Mouse (Mus musculus): ENCODE data around the gene Camta1. TPM values are rescaled to one million over a fixed set of nuclear protein-coding genes. Genes with fewer than 3 reads are reported as not detected.

Camta1 gene
- polyA plus RNA-seq, 1 experiment: 26.3 TPM

- TF ChIP-seq CTCF (IDR thresholded peaks at IDR 0.05; ENCODE audit: low read depth, low read length) (peak; percentile 50), POLR2A (IDR thresholded peaks at IDR 0.05; ENCODE audit: borderline replicate concordance, low read depth, low read length) (no peak)
- Histone ChIP-seq H3K4me1 (ENCODE audit: control insufficient read depth, insufficient read depth, low read length) (no peaks in the 10 kb centered on the region), H3K4me3 (ENCODE audit: insufficient read depth, low read length) (no peak overlapping the region), H3K27ac (ENCODE audit: insufficient read depth, low read depth, low read length) (no peak overlapping the region)
Measured at GRCm38 (mm10) chr4:150990148-150990547, 871.5 kb downstream of the Camta1 start.

GRCm38 (mm10) chr4:150980153-150980552 lies 881.5 kb downstream of the Camta1 start:
- Histone ChIP-seq H3K4me1 (ENCODE audit: control insufficient read depth, insufficient read depth, low read length) (no peaks in the 10 kb centered on the region), H3K27ac (ENCODE audit: insufficient read depth, low read depth, low read length) (no peak overlapping the region), H3K4me3 (ENCODE audit: insufficient read depth, low read length) (no peak overlapping the region)
- TF ChIP-seq POLR2A (IDR thresholded peaks at IDR 0.05; ENCODE audit: borderline replicate concordance, low read depth, low read length): no peak
- TF ChIP-seq CTCF (IDR thresholded peaks at IDR 0.05; ENCODE audit: low read depth, low read length): no peak

- TF ChIP-seq POLR2A (IDR thresholded peaks at IDR 0.05; ENCODE audit: borderline replicate concordance, low read depth, low read length): no peak
- no peak for TF ChIP-seq CTCF (IDR thresholded peaks at IDR 0.05; ENCODE audit: low read depth, low read length)
- no peak overlapping the region for H3K27ac ChIP-seq (ENCODE audit: insufficient read depth, low read depth, low read length)
- no peaks in the 10 kb centered on the region for H3K4me1 ChIP-seq (ENCODE audit: control insufficient read depth, insufficient read depth, low read length)
- H3K4me3 ChIP-seq (ENCODE audit: insufficient read depth, low read length): no peak overlapping the region
Measured at GRCm38 (mm10) chr4:150979455-150979854, 882.2 kb downstream of the Camta1 start.

GRCm38 (mm10) chr4:150978156-150978910 lies 883.3 kb downstream of the Camta1 start:
- Histone ChIP-seq H3K4me3 (ENCODE audit: insufficient read depth, low read length) (no peak overlapping the region), H3K27ac (ENCODE audit: insufficient read depth, low read depth, low read length) (no peak overlapping the region), H3K4me1 (ENCODE audit: control insufficient read depth, insufficient read depth, low read length) (no peaks in the 10 kb centered on the region)
- TF ChIP-seq CTCF (IDR thresholded peaks at IDR 0.05; ENCODE audit: low read depth, low read length) (no peak), POLR2A (IDR thresholded peaks at IDR 0.05; ENCODE audit: borderline replicate concordance, low read depth, low read length) (no peak)

- Histone ChIP-seq H3K4me1 (ENCODE audit: control insufficient read depth, insufficient read depth, low read length) (no peaks in the 10 kb centered on the region), H3K27ac (ENCODE audit: insufficient read depth, low read depth, low read length) (no peak overlapping the region), H3K4me3 (ENCODE audit: insufficient read depth, low read length) (no peak overlapping the region)
- TF ChIP-seq POLR2A (IDR thresholded peaks at IDR 0.05; ENCODE audit: borderline replicate concordance, low read depth, low read length): no peak
- TF ChIP-seq CTCF (IDR thresholded peaks at IDR 0.05; ENCODE audit: low read depth, low read length): no peak
Measured at GRCm38 (mm10) chr4:150975145-150975544, 886.5 kb downstream of the Camta1 start.

- Histone ChIP-seq H3K27ac (ENCODE audit: insufficient read depth, low read depth, low read length) (no peak overlapping the region), H3K4me3 (ENCODE audit: insufficient read depth, low read length) (no peak overlapping the region), H3K4me1 (ENCODE audit: control insufficient read depth, insufficient read depth, low read length) (no peaks in the 10 kb centered on the region)
- TF ChIP-seq POLR2A (IDR thresholded peaks at IDR 0.05; ENCODE audit: borderline replicate concordance, low read depth, low read length) (no peak), CTCF (IDR thresholded peaks at IDR 0.05; ENCODE audit: low read depth, low read length) (no peak)
Measured at GRCm38 (mm10) chr4:150973264-150973663, 888.4 kb downstream of the Camta1 start.

GRCm38 (mm10) chr4:150968956-150969355 lies 892.7 kb downstream of the Camta1 start:
- TF ChIP-seq CTCF (IDR thresholded peaks at IDR 0.05; ENCODE audit: low read depth, low read length): no peak
- H3K27ac ChIP-seq (ENCODE audit: insufficient read depth, low read depth, low read length): no peak overlapping the region
- no peak overlapping the region for H3K4me3 ChIP-seq (ENCODE audit: insufficient read depth, low read length)
- H3K4me1 ChIP-seq (ENCODE audit: control insufficient read depth, insufficient read depth, low read length): no peaks in the 10 kb centered on the region

GRCm38 (mm10) chr4:150966556-150966955 lies 895.1 kb downstream of the Camta1 start:
- no peak overlapping the region for H3K27ac ChIP-seq (ENCODE audit: insufficient read depth, low read depth, low read length)
- TF ChIP-seq POLR2A (IDR thresholded peaks at IDR 0.05; ENCODE audit: borderline replicate concordance, low read depth, low read length) (no peak), CTCF (IDR thresholded peaks at IDR 0.05; ENCODE audit: low read depth, low read length) (peak; percentile 78)
- H3K4me1 ChIP-seq (ENCODE audit: control insufficient read depth, insufficient read depth, low read length): no peaks in the 10 kb centered on the region
- H3K4me3 ChIP-seq (ENCODE audit: insufficient read depth, low read length): no peak overlapping the region

- H3K4me1 ChIP-seq (ENCODE audit: control insufficient read depth, insufficient read depth, low read length): no peaks in the 10 kb centered on the region
- TF ChIP-seq CTCF (IDR thresholded peaks at IDR 0.05; ENCODE audit: low read depth, low read length) (no peak), POLR2A (IDR thresholded peaks at IDR 0.05; ENCODE audit: borderline replicate concordance, low read depth, low read length) (no peak)
- H3K4me3 ChIP-seq (ENCODE audit: insufficient read depth, low read length): no peak overlapping the region
- no peak overlapping the region for H3K27ac ChIP-seq (ENCODE audit: insufficient read depth, low read depth, low read length)
Measured at GRCm38 (mm10) chr4:150965555-150965951, 896.1 kb downstream of the Camta1 start.

GRCm38 (mm10) chr4:150964635-150965554 lies 896.8 kb downstream of the Camta1 start:
- no peak for TF ChIP-seq POLR2A (IDR thresholded peaks at IDR 0.05; ENCODE audit: borderline replicate concordance, low read depth, low read length)
- TF ChIP-seq CTCF (IDR thresholded peaks at IDR 0.05; ENCODE audit: low read depth, low read length): peak; percentile 58; the same call in 1 of the 2 replicates
- Histone ChIP-seq H3K4me1 (ENCODE audit: control insufficient read depth, insufficient read depth, low read length) (no peaks in the 10 kb centered on the region), H3K4me3 (ENCODE audit: insufficient read depth, low read length) (peak overlapping the region; percentile 16), H3K27ac (ENCODE audit: insufficient read depth, low read depth, low read length) (no peak overlapping the region)

Measured in bone marrow macrophage, adult 2 months (primary cell).